Mouse (Mus musculus) kidney, adult 18-20 months (tissue): ENCODE measurements around the gene Dnaja2.

Experiments used
- DNase-seq: peaks from one replicate; pipeline ENCODE4 v3.0.0; 2021

Dnaja2 gene

DNA sequence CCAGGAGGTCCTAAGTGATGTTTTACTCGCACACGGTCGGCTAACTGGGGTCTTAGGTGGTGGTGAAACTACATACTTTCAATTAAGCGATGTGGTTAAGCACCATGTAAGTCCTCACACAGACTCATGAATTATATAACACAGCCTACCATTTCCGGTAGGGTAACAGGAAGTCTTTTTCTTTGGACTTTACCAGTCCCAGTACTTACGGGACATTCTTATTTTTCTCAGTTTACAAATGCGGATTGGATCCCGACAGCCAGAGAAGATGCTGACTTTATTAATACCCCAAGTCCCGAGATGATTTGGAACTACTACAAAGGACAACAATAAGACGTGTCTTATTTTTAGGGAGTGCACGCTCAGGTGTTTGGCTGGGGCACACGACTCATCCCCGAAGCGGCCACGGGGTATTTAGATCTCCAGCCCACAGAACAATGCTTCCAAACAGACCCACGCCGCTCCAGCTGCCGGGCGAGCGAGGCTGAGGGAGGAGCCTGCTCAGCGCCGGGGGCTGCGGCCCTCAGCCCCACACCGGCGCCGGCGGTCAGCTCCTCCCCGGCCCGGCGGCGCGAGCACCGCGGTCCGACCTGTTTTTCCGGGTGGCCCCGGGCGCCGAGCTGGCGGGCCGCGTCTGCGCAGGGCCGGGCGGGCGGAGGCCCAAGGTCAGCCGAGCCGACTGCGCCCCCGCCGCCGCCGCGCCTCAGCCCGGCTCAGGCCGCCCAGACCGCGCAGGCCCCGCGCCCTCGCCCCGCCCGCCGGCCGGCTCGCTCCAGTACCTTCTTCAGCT is 558 bp downstream of the Dnaja2 start:
- DNase-seq, result peak; percentile 27

- no peak for DNase-seq
Observed at GRCm38 (mm10) chr8:85551934-85552333, 3.2 kb downstream of the Dnaja2 start.

DNA sequence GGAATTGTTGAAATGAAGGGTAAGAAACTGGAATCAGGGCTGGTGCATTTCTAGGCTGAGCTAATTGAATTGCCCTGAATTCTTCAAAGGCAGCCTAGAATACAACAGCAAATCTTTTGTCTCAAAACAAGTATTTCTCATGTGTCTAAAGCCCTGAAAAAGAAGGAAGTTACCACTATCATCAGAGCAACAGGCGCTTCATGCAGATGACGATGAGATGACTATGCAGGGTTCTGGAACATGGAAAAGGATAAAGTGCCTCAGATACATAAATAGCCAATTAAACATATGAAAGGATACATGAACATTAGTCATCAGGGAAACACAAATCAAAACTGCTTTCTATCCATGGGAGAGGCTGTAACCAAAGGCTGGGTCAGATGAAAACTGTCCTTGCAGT is 18.8 kb downstream of the Dnaja2 start:
- DNase-seq, result no peak

GRCm38 (mm10) chr8:85534163-85534562 is 21.0 kb downstream of the Dnaja2 start:
- no peak for DNase-seq

- DNase-seq, result no peak
Observed at GRCm38 (mm10) chr8:85533434-85533833, 21.7 kb downstream of the Dnaja2 start.

GRCm38 (mm10) chr8:85532843-85533242 is 22.3 kb downstream of the Dnaja2 start:
- no peak for DNase-seq

- no peak for DNase-seq
Observed at GRCm38 (mm10) chr8:85531471-85531870, 23.7 kb downstream of the Dnaja2 start.

DNA sequence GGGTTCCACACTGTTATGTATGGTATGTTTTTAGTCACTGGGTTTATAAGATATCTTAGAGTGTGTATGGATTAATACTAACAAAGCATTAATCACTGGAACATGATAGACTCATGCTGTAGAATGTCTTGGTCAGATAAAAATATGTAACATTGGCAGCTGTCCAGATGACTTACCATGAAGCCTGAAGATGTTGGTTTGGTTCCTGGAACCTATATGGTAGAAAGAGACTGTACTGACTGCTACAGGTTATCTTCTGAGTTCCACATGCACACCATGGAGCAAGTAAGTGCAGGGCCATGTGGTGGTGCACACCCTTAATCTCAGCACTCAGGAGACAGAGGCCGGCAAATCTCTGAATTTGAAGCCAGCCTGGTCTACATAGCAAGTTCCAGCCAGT is 24.4 kb downstream of the Dnaja2 start:
- no peak for DNase-seq

DNA sequence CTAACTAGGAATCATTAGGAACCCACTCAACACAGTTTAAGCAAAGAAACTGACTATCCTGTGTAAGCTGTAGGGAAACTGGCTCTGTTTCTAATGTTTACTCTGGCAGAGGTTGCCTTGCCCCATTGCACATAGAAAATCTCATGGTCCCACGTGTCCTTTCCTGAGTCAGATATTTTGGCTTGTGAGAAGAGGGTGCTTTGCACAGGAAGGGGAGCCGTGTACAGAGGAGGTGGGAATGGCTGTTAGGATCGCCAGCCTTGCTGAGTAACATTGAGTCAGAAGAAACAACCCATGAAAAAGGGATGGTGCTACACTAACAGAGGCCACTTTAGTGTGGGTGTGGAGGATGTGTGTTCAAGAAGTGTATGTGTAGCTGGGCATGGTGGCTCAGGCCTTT is 26.2 kb downstream of the Dnaja2 start:
- DNase-seq, result no peak

GRCm38 (mm10) chr8:85526105-85526504 is 29.0 kb downstream of the Dnaja2 start:
- DNase-seq, result peak; percentile 63

DNA sequence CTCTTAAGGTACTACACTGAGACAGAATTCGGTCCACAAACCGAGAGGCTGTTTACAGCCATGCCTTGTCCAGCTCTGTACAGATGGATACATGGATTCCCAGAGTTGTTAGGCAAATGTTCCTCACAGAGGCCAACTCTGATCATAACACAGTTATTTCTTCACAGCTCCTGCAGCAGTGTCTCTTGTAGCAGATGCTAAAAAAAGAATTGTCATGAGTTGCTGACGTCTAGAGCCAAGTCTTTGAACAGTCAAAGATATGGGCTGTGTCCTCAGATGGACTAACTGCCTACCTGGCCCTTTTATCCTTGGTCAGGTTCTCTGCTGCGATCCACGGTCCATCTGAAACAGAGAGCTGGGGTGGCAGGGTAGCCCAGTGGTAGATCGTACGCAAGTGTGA is 31.1 kb downstream of the Dnaja2 start:
- no peak for DNase-seq

DNA sequence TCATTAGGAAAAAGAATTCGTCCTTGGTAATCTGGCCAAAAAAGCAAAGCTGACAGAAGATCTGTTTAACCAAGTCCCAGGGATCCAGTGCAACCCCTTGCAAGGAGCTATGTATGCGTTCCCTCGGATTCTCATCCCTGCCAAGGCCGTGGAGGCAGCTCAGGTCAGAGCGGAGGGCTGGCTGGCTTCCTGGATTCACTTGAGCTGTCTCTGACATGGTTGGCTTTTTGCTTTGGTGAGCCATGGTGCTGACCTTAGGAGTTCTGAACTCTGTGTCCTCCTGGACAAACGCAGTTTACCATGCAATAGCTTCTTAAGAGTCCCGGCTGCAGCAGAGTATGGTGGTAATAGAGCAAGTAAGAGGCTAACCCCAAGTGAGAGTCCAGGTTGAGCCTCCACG is 33.8 kb downstream of the Dnaja2 start:
- DNase-seq, result no peak

GRCm38 (mm10) chr8:85520586-85520985 is 34.6 kb downstream of the Dnaja2 start:
- DNase-seq, result no peak

- no peak for DNase-seq
Observed at GRCm38 (mm10) chr8:85517956-85518355, 37.2 kb downstream of the Dnaja2 start.

GRCm38 (mm10) chr8:85517336-85517735 is 37.8 kb downstream of the Dnaja2 start:
- no peak for DNase-seq

DNA sequence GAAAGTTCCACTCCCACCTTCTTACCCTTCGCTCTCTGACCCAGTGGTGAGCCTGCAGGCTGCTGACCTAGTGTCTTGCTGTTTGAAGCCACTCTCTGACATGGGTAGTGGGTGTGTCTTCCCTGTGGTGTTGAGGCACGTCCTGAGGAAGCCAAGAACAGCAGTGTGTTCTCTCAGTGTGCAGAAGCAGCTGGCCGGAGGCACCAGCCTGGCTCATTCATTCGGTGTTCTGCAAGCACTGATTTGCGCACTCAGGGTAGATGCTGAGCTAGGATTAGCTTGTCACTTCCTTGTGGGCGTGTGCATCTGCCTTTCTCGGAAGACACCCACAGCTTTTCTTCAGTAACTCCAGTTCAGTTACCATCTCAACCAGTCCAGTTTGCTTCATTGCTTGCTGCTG is 39.8 kb downstream of the Dnaja2 start:
- no peak for DNase-seq

GRCm38 (mm10) chr8:85513283-85513682 is 41.9 kb downstream of the Dnaja2 start:
- DNase-seq, result no peak

GRCm38 (mm10) chr8:85512234-85512633 is 42.9 kb downstream of the Dnaja2 start:
- DNase-seq, result no peak

GRCm38 (mm10) chr8:85508661-85509060 is 46.5 kb downstream of the Dnaja2 start:
- DNase-seq, result no peak

DNA sequence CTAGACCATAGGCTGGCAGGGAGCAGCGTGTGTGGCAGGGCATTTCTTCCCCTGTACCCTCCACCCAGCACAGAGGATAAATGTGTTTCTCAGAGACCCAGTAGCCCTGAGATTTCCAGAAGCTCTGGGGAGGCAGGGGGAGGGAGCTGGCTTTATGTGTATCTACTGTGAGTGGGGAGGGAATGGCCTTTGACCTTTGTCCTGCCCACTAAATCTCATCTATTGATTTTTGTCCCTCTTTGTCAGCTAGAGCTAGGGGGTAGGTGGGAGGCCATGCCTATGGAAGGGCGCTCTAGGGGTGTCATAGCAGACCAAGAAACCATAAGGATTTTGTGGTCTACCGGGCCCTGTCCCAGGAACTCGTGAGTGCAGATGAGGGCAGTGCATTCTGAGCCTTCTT is 48.5 kb downstream of the Dnaja2 start:
- no peak for DNase-seq

GRCm38 (mm10) chr8:85504704-85505103 is 50.4 kb downstream of the Dnaja2 start:
- DNase-seq, result no peak

DNA sequence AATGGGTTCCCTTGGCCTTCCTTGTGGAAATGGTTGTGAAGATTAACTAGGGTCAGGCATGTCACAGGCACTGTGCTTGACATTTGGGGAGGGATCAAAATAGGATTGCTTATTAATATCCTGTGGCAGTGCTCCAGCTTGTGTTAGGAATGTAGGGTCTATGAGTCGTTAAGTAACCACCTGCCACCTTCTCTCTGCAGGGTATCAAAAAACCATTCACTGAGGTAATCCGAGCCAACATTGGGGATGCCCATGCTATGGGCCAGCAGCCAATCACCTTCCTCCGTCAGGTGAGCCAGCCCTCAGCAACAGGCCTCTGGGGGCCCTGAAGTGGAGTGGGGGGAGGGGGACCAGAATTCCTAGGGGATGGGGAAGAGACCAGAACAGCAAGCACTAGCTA is 52.1 kb downstream of the Dnaja2 start:
- no peak for DNase-seq

DNA sequence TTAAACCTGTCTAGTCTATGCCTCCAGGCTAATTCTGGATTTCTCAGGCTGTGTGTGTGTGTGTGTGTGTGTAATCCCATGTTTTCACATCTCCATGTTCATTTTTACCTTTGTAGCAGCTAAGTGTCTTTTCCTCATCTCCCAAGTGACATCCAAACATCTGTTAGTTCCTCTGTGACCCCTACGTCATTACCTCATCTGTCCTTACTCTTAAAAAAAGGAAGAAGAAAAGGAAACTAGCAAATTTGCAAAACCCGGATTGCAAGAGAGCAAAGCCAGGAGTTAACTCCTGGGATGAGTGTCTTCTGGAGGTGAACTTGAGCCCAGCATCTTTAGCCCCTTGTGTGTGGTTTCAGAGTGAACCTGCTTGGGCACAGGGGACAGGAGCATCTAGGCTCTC is 52.8 kb downstream of the Dnaja2 start:
- no peak for DNase-seq

- no peak for DNase-seq
Observed at GRCm38 (mm10) chr8:85500955-85501685, 54.0 kb downstream of the Dnaja2 start.

GRCm38 (mm10) chr8:85500460-85500859 is 54.7 kb downstream of the Dnaja2 start:
- no peak for DNase-seq
